Mouse (Mus musculus): ENCODE data around the gene Srrt.

GRCm38 (mm10) chr5:137333512-137334174 lies 26.2 kb upstream of the Srrt start, which contains the start of gene Slc12a9:
- TF ChIP-seq GATA1 (IDR thresholded peaks at IDR 0.05; ENCODE audit: low read length) (no peak), TAL1 (IDR thresholded peaks at IDR 0.05; ENCODE audit: low read length) (no peak)

Data from erythroblast, embryonic 14.5 days (primary cell).